Mouse (Mus musculus) midbrain, embryonic 16.5 days (tissue): Measurements from ENCODE around the gene 6430548M08Rik. TPM values are rescaled to one million over a fixed set of nuclear protein-coding genes. Genes with fewer than 3 reads are reported as not detected.
A peak's percentile ranks its signal among the peaks of the same experiment; 100 is the strongest.

Experiments
- ATAC-seq: fragments of 200-750 bp; cut with Nextera tagmentation; 2 replicates; pipeline ENCODE4 v1.8.0; 2017; ENCODE audit warnings: moderate TSS enrichment
- H3K27ac ChIP-seq: fragments of 300-500 bp; sonication (generic); 2 replicates; pipeline ENCODE4 v1.5.1; 2014; ENCODE audit warnings: mild to moderate bottlenecking, low read length, mixed read lengths
- H3K27me3 ChIP-seq: fragments of 300-500 bp; sonication (generic); 2 replicates; pipeline ENCODE4 v1.6.1; 2014; ENCODE audit warnings: low read depth, low read length, mixed read lengths; ENCODE audit not compliant: control insufficient read depth, insufficient read depth
- H3K36me3 ChIP-seq: fragments of 300-500 bp; sonication (generic); 2 replicates; pipeline ENCODE4 v1.6.1; 2014; ENCODE audit warnings: mild to moderate bottlenecking, low read length, moderate library complexity, mixed read lengths; ENCODE audit not compliant: control insufficient read depth, insufficient read depth
- H3K4me1 ChIP-seq: fragments of 300-500 bp; sonication (generic); 2 replicates; pipeline ENCODE4 v1.6.1; 2014; ENCODE audit warnings: mild to moderate bottlenecking, low read length, mixed read lengths; ENCODE audit not compliant: control insufficient read depth, insufficient read depth
- H3K4me2 ChIP-seq: fragments of 300-500 bp; sonication (generic); 2 replicates; pipeline ENCODE4 v1.6.1; 2014; ENCODE audit warnings: mild to moderate bottlenecking, low read length, mixed read lengths
- H3K4me3 ChIP-seq: fragments of 300-500 bp; sonication (generic); 2 replicates; pipeline ENCODE4 v1.5.1; 2014; ENCODE audit warnings: low read depth, mild to moderate bottlenecking, low read length, moderate library complexity, mixed read lengths
- H3K9ac ChIP-seq: fragments of 300-500 bp; sonication (generic); 2 replicates; pipeline ENCODE4 v1.6.1; 2014; ENCODE audit warnings: low read depth, low read length, mixed read lengths
- H3K9me3 ChIP-seq: fragments of 300-500 bp; sonication (generic); replicated peaks from 2 replicates; pipeline ENCODE4 v1.6.1; 2014; ENCODE audit warnings: mild to moderate bottlenecking, low read length, mixed read lengths; ENCODE audit not compliant: control insufficient read depth, poor library complexity, severe bottlenecking
- WGBS: fragments of 180-500 bp; shearing (Covaris S2); extraction: QIAGEN DNeasy Blood & Tissue Kit; methylation state at CpG from one replicate; pipeline ENCODE4 v1.1.7; 2014; 5-methylcytosine and 5-hydroxymethylcytosine counted together
- polyA plus RNA-seq: library from polyadenylated mRNA; unstranded; fragments of >200 nt; fragmentation: Nextera tagmentation; extraction: Ambion mirVana; gene quantifications from 2 replicates; pipeline ENCODE4 v1.2.1, GENCODE M21; 2015

The 6430548M08Rik gene
- 37.1 and 40.2 TPM in 2 replicates for polyA plus RNA-seq

DNA sequence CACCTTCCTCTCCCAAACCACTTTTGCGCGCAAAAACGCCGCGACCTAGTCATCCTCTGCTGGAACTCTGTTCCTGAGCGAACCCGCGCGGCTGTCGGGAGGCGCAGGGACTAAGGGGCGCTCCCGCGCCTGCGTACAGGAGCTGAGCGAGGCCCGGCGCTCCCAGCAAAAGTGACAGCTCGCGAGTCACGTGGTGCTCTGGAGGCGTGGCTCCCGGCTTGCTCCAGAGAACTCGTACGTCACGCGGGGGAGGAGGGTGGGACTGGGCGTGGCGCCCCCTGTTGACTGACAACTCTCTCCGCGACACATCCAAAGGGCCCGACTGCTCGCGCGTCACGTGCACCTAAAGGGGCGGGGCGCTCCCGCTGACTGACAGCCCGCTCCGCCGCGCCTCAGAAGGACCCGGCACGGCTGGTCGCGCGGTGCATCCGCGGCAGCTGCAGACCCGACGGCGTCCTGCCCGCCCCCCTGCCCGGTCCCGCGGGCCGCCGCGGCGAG lies at the start of gene 6430548M08Rik:
Gene 6430548M08Rik, plus strand, starts transcription at position 395 of the 498 bp plus-strand sequence.
- H3K9ac ChIP-seq, result peak within 1 kb of the TSS; percentile 89
- peaks cover 10% of the 10 kb centered on the region; the same call in 1 of the 2 replicates for H3K4me1 ChIP-seq
- peak within 1 kb of the TSS; percentile 83 for H3K4me3 ChIP-seq
- WGBS, result under 1% methylated on average over 56 of the region's 61 CpGs
- H3K27ac ChIP-seq, result peak within 1 kb of the TSS; percentile 91
- no peaks in the 10 kb centered on the region for H3K36me3 ChIP-seq
- H3K27me3 ChIP-seq, result no peaks in the 10 kb centered on the region
- ATAC-seq, result peak; percentile 96
- peak within 1 kb of the TSS; percentile 85 for H3K4me2 ChIP-seq
- no peaks in the 10 kb centered on the region for H3K9me3 ChIP-seq

DNA sequence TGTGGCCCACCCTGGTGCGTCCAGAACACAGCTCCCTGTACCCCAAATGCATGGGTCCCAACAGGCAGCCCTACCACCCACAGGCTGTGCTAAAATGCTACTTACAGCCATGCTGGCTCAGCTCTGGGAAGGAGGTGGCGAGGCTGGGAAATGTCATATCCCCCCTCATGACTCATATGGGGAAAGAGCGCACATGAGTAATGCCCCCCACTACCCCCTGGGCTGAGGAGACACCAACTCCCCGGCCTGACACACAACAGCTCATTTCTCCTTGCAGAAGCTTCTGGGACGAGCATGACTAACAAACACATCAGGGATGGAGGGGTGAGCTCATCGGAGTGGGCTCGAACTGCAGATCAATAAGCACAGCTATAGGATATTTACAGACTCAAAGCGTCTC lies 48.3 kb upstream of the 6430548M08Rik start:
- ATAC-seq, result no peak
- no peak overlapping the region for H3K4me2 ChIP-seq
- no peak overlapping the region for H3K9ac ChIP-seq
- H3K36me3 ChIP-seq, result no peaks in the 10 kb centered on the region
- no peaks in the 10 kb centered on the region for H3K9me3 ChIP-seq
- 92% methylated on average over 8 of the region's 8 CpGs for WGBS
- no peaks in the 10 kb centered on the region for H3K27me3 ChIP-seq
- H3K27ac ChIP-seq, result no peak overlapping the region
- H3K4me1 ChIP-seq, result no peaks in the 10 kb centered on the region
- no peak overlapping the region for H3K4me3 ChIP-seq

DNA sequence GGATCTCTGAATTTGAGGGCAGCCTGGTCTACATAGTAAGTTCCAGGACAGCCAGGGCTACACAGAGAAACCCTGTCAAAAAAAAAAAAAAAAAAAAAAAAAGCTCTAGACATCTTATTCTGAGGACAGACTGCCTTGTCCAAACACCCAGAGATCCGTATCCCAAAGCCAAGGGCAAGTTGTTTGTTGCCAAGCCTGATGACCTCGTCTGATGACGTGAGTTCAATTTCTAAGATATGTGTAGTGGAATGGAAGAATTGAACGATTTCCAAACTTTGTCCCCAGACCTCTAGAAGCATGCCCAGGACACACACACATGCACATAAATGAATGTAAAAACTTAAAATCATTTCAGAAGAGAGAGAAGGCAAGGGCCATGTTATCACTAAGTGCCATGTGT lies 47.7 kb upstream of the 6430548M08Rik start:
- Histone ChIP-seq H3K9ac (no peak overlapping the region), H3K4me3 (no peak overlapping the region), H3K4me2 (no peak overlapping the region), H3K27ac (no peak overlapping the region), H3K27me3 (no peaks in the 10 kb centered on the region), H3K4me1 (no peaks in the 10 kb centered on the region), H3K36me3 (no peaks in the 10 kb centered on the region), H3K9me3 (no peaks in the 10 kb centered on the region)
- ATAC-seq, result no peak
- WGBS, result 91% methylated on average over 4 of the region's 4 CpGs

DNA sequence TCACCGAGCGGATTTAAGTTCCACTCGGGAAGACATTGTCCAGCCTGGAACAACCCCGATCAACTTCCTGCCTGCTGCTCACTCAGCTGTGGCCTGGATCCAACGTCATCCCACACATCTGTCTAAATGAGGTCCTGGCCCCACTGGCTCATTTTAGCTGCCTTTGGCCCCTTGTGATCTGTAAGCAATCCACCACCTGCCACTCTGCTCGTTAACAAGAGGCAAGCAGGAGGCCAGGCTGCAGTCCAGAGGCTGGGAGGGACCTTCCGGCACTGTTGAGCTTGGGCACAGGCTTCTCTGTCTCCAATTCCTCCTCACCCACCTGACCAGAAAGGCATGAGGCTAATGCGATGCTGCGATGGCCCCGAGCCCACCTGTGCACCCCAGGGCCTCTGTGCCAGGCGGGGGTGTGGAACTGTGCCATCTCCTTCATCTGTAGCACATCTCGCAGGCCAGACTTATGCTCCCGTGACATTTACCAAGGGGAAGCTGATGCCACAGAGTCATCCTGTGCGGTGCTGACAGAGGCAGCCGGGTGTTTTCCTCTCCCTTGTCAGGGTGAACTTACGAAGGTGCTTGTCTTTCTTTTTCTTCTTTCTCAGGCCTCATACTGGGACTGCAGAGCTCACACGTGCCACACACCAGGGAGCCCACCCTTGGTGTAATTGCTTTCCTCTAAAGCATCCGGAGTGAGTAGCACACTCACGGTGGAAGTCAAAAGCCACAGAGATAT lies 45.9 kb upstream of the 6430548M08Rik start:
- H3K27ac ChIP-seq, result no peak overlapping the region
- no peak overlapping the region for H3K4me3 ChIP-seq
- no peaks in the 10 kb centered on the region for H3K27me3 ChIP-seq
- WGBS, result 59% methylated on average over 19 of the region's 19 CpGs
- no peaks in the 10 kb centered on the region for H3K4me1 ChIP-seq
- ATAC-seq, result no peak
- no peak overlapping the region for H3K9ac ChIP-seq
- H3K4me2 ChIP-seq, result no peak overlapping the region
- no peaks in the 10 kb centered on the region for H3K9me3 ChIP-seq
- no peaks in the 10 kb centered on the region for H3K36me3 ChIP-seq

DNA sequence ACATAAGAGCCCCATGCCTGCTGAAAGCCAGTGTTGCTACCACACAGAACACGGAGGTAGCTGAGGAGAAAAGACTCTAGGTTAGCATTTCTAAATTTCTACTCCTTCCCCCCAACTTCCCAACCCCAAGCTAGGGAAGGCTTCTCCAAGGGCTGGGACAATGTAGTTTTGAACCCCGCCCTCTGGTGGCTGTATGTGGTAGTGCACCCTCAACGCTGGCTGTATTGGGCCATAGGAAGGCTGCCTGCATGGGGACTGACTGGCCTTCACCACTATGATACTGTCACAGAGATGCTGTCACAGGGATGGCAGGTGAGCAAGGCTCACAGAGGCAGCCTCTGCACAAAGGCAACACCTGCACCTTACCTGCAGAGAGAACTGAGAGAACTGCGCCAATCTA lies 42.3 kb upstream of the 6430548M08Rik start:
- Histone ChIP-seq H3K27ac (no peak overlapping the region), H3K9ac (no peak overlapping the region), H3K9me3 (no peaks in the 10 kb centered on the region), H3K4me1 (0 out of 2 replicates have a peak, but pooled peaks cover 2% of the 10 kb centered on the region), H3K27me3 (no peaks in the 10 kb centered on the region), H3K4me2 (no peak overlapping the region), H3K4me3 (no peak overlapping the region), H3K36me3 (no peaks in the 10 kb centered on the region)
- ATAC-seq, result peak; percentile 78
- 26% methylated on average over 4 of the region's 4 CpGs for WGBS

DNA sequence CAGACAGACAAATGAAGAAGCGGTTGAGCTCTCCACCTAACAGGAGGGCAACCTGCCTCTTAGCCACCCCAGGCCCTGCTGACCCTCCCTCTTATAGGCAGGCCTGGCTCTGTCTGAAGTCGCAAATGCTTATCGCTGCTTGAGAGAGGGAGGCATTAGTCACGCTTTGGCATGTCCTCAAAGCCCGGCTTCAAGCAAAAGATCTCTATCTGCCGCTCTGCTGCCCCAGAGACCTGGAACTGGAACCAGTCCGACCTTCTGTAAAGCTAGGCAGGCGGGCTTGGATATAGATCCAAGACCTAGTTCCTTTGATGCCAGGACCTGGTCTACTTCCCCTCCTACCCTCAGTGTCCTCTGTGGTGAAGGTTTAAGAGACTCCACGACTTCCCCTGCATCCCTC lies 41.7 kb upstream of the 6430548M08Rik start:
- WGBS, result 54% methylated on average over 9 of the region's 9 CpGs

DNA sequence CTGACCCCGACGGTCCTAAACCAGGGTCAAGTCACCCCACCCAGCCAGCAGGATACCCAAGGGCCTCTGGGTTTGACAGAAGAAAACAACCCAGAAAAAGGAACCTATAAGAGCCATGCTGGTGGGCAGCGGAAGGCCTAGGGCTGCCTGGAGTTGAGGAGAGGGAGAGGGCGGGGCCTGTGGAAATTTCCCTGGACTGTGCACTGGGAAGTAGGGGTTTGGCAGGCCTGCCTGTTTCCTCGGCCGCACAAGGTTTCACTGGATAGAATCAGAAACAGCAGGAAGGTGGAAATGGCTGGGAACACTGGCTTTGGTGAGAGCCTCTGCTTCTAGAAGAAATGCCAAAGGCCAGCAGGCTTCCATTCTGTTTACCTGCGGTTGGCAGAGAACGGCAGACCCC lies 41.1 kb upstream of the 6430548M08Rik start:
- no peak overlapping the region for H3K4me2 ChIP-seq
- WGBS, result 83% methylated on average over 8 of the region's 8 CpGs
- no peak overlapping the region for H3K27ac ChIP-seq
- H3K4me1 ChIP-seq, result 0 out of 2 replicates have a peak, but pooled peaks cover 2% of the 10 kb centered on the region
- no peak overlapping the region for H3K9ac ChIP-seq
- no peak for ATAC-seq
- H3K4me3 ChIP-seq, result no peak overlapping the region
- H3K27me3 ChIP-seq, result no peaks in the 10 kb centered on the region
- H3K9me3 ChIP-seq, result no peaks in the 10 kb centered on the region
- no peaks in the 10 kb centered on the region for H3K36me3 ChIP-seq

More for the DNA sequence above, 41.7 kb upstream of the 6430548M08Rik start:
- H3K27ac ChIP-seq, result no peak overlapping the region
- H3K4me1 ChIP-seq, result 0 out of 2 replicates have a peak, but pooled peaks cover 2% of the 10 kb centered on the region
- no peaks in the 10 kb centered on the region for H3K9me3 ChIP-seq
- H3K9ac ChIP-seq, result no peak overlapping the region
- H3K27me3 ChIP-seq, result no peaks in the 10 kb centered on the region
- H3K4me2 ChIP-seq, result no peak overlapping the region
- peak; percentile 11; the same call in 1 of the 2 replicates for ATAC-seq
- no peaks in the 10 kb centered on the region for H3K36me3 ChIP-seq
- H3K4me3 ChIP-seq, result no peak overlapping the region

DNA sequence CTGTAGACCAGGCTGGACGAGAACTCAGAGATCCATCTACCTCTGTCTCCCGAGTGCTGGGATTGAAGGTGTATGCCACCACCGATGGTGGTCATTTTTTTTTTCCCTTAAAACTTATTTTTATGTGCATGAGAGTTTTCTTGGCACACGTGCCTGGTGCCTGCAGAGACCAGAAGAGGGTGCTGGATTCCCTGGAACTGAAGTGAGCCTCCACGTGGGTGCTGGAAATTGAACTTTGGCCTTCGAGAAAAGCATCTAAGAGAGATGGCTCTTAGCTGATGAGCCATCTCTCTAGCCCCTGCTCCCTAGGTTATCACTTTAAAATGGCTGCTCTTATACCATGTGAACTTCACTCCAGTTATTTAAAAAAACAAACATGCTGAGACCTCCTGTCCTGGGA lies 39.4 kb upstream of the 6430548M08Rik start:
- no peak overlapping the region for H3K27ac ChIP-seq

DNA sequence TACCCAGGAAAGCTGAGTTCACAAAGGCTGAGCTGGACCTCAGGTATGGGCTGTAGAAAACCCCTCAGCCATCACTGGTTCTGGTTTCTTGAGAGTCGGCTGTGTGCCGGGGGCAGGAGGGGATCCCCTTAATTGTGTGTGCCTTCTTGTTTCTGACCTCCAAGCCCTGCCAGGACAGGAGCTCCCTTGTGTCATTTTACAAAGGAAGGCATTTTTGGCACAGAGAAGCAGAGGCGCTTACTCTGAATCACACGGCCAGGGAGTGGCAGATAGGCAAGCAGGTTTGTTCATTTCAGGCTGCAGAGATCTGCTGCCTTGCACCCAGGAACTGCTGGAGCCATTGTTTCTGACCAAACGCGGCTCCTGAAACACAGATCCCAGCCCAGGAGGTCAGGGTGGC lies 38.6 kb upstream of the 6430548M08Rik start:
- H3K9me3 ChIP-seq, result no peaks in the 10 kb centered on the region
- no peak for ATAC-seq
- H3K4me2 ChIP-seq, result no peak overlapping the region
- no peak overlapping the region for H3K4me3 ChIP-seq
- no peak overlapping the region for H3K9ac ChIP-seq
- 47% methylated on average over 6 of the region's 6 CpGs for WGBS
- no peak overlapping the region for H3K27ac ChIP-seq
- no peaks in the 10 kb centered on the region for H3K36me3 ChIP-seq
- H3K4me1 ChIP-seq, result 0 out of 2 replicates have a peak, but pooled peaks cover 2% of the 10 kb centered on the region
- no peaks in the 10 kb centered on the region for H3K27me3 ChIP-seq

More for the DNA sequence above, 39.4 kb upstream of the 6430548M08Rik start:
- H3K36me3 ChIP-seq, result no peaks in the 10 kb centered on the region
- WGBS, result 74% methylated on average over 6 of the region's 6 CpGs
- no peak overlapping the region for H3K4me2 ChIP-seq
- H3K27me3 ChIP-seq, result no peaks in the 10 kb centered on the region
- ATAC-seq, result no peak
- no peak overlapping the region for H3K9ac ChIP-seq
- H3K9me3 ChIP-seq, result no peaks in the 10 kb centered on the region
- H3K4me1 ChIP-seq, result 0 out of 2 replicates have a peak, but pooled peaks cover 2% of the 10 kb centered on the region
- no peak overlapping the region for H3K4me3 ChIP-seq
